Mouse (Mus musculus): ENCODE data around the gene Serac1. TPM values are rescaled to one million over a fixed set of nuclear protein-coding genes. Genes with fewer than 3 reads are reported as not detected.
A peak's percentile ranks its signal among the peaks of the same experiment; 100 is the strongest.

Gene Serac1
- polyA plus RNA-seq (2014; fragmentation: Nextera tagmentation; extraction: Ambion mirVana), result 6.2 and 7.2 TPM in 2 replicates

GRCm38 (mm10) chr17:6079287-6080122, at the start of gene Serac1, which contains the start of gene Gtf2h5:
Gene Serac1, minus strand, starts transcription at chr17:6079741.
Gene Gtf2h5, plus strand, starts transcription at chr17:6079786.
- ATAC-seq (replicated peaks; ENCODE audit: insufficient number of reproducible peaks, low FRiP score, low TSS enrichment, low read depth) (peak; percentile 98), DNase-seq (ENCODE audit: low spot score) (peak; percentile 98)
- Histone ChIP-seq H3K27ac (replicated peaks; ENCODE audit: low read depth, low read length) (peak within 1 kb of the TSS; percentile 83), H3K4me2 (ENCODE audit: low read depth, low read length) (peak within 1 kb of the TSS; percentile 75), H3K4me1 (ENCODE audit: control insufficient read depth, insufficient read depth, low read length) (peaks cover 2% of the 10 kb centered on the region; the same call in 1 of the 2 replicates), H3K27me3 (ENCODE audit: control insufficient read depth, insufficient read depth, low read length) (no peaks in the 10 kb centered on the region), H3K4me3 (ENCODE audit: low read depth, low read length) (peak within 1 kb of the TSS; percentile 84), H3K9ac (replicated peaks; ENCODE audit: low read length) (peak within 1 kb of the TSS; percentile 84), H3K9me3 (replicated peaks; ENCODE audit: control insufficient read depth, low read length) (no peaks in the 10 kb centered on the region), H3K36me3 (replicated peaks; ENCODE audit: control insufficient read depth, insufficient read depth, low read depth, low read length) (no peaks in the 10 kb centered on the region)
- WGBS, result under 1% methylated on average over 70 of the region's 70 CpGs

- Histone ChIP-seq H3K4me2 (ENCODE audit: low read depth, low read length) (no peak overlapping the region), H3K27ac (replicated peaks; ENCODE audit: low read depth, low read length) (no peak overlapping the region), H3K9ac (replicated peaks; ENCODE audit: low read length) (no peak overlapping the region), H3K4me3 (ENCODE audit: low read depth, low read length) (no peak overlapping the region), H3K27me3 (ENCODE audit: control insufficient read depth, insufficient read depth, low read length) (no peaks in the 10 kb centered on the region), H3K4me1 (ENCODE audit: control insufficient read depth, insufficient read depth, low read length) (no peaks in the 10 kb centered on the region), H3K36me3 (replicated peaks; ENCODE audit: control insufficient read depth, insufficient read depth, low read depth, low read length) (no peaks in the 10 kb centered on the region; the same call in 1 of the 2 replicates), H3K9me3 (replicated peaks; ENCODE audit: control insufficient read depth, low read length) (no peaks in the 10 kb centered on the region)
- WGBS, result 49% methylated on average over 3 of the region's 3 CpGs
- peak; percentile 26 for DNase-seq (ENCODE audit: low spot score)
- ATAC-seq (replicated peaks; ENCODE audit: insufficient number of reproducible peaks, low FRiP score, low TSS enrichment, low read depth), result no peak
These were observed 48.5 kb upstream of the Serac1 start for GRCm38 (mm10) chr17:6128039-6128438.

- H3K9ac ChIP-seq (replicated peaks; ENCODE audit: low read length), result no peak overlapping the region
- no peaks in the 10 kb centered on the region for H3K9me3 ChIP-seq (replicated peaks; ENCODE audit: control insufficient read depth, low read length)
- peaks cover 6% of the 10 kb centered on the region for H3K36me3 ChIP-seq (replicated peaks; ENCODE audit: control insufficient read depth, insufficient read depth, low read depth, low read length)
- 91% methylated on average over 3 of the region's 3 CpGs for WGBS
- ATAC-seq (replicated peaks; ENCODE audit: insufficient number of reproducible peaks, low FRiP score, low TSS enrichment, low read depth) (no peak), DNase-seq (ENCODE audit: low spot score) (no peak)
- H3K4me1 ChIP-seq (ENCODE audit: control insufficient read depth, insufficient read depth, low read length), result no peaks in the 10 kb centered on the region
- no peaks in the 10 kb centered on the region for H3K27me3 ChIP-seq (ENCODE audit: control insufficient read depth, insufficient read depth, low read length)
- H3K4me2 ChIP-seq (ENCODE audit: low read depth, low read length), result no peak overlapping the region
- H3K4me3 ChIP-seq (ENCODE audit: low read depth, low read length), result no peak overlapping the region
- no peak overlapping the region for H3K27ac ChIP-seq (replicated peaks; ENCODE audit: low read depth, low read length)
These were observed 45.9 kb upstream of the Serac1 start for GRCm38 (mm10) chr17:6125441-6125840.

GRCm38 (mm10) chr17:6123776-6124175, 44.2 kb upstream of the Serac1 start:
- no peaks in the 10 kb centered on the region for H3K27me3 ChIP-seq (ENCODE audit: control insufficient read depth, insufficient read depth, low read length)
- WGBS, result 76% methylated on average over 4 of the region's 4 CpGs
- ATAC-seq (replicated peaks; ENCODE audit: insufficient number of reproducible peaks, low FRiP score, low TSS enrichment, low read depth) (no peak; the same call in 1 of the 2 replicates), DNase-seq (ENCODE audit: low spot score) (no peak)
- no peaks in the 10 kb centered on the region for H3K4me1 ChIP-seq (ENCODE audit: control insufficient read depth, insufficient read depth, low read length)
- peaks cover 6% of the 10 kb centered on the region for H3K36me3 ChIP-seq (replicated peaks; ENCODE audit: control insufficient read depth, insufficient read depth, low read depth, low read length)
- H3K27ac ChIP-seq (replicated peaks; ENCODE audit: low read depth, low read length), result no peak overlapping the region
- H3K9me3 ChIP-seq (replicated peaks; ENCODE audit: control insufficient read depth, low read length), result no peaks in the 10 kb centered on the region
- no peak overlapping the region for H3K9ac ChIP-seq (replicated peaks; ENCODE audit: low read length)
- no peak overlapping the region for H3K4me2 ChIP-seq (ENCODE audit: low read depth, low read length)
- no peak overlapping the region for H3K4me3 ChIP-seq (ENCODE audit: low read depth, low read length)

- no peak overlapping the region for H3K9ac ChIP-seq (replicated peaks; ENCODE audit: low read length)
- no peaks in the 10 kb centered on the region for H3K9me3 ChIP-seq (replicated peaks; ENCODE audit: control insufficient read depth, low read length)
- 92% methylated on average over 4 of the region's 4 CpGs for WGBS
- H3K27me3 ChIP-seq (ENCODE audit: control insufficient read depth, insufficient read depth, low read length), result no peaks in the 10 kb centered on the region
- H3K4me2 ChIP-seq (ENCODE audit: low read depth, low read length), result no peak overlapping the region
- H3K4me1 ChIP-seq (ENCODE audit: control insufficient read depth, insufficient read depth, low read length), result no peaks in the 10 kb centered on the region
- DNase-seq (ENCODE audit: low spot score), result no peak
- no peak overlapping the region for H3K27ac ChIP-seq (replicated peaks; ENCODE audit: low read depth, low read length)
- H3K36me3 ChIP-seq (replicated peaks; ENCODE audit: control insufficient read depth, insufficient read depth, low read depth, low read length), result peaks cover 6% of the 10 kb centered on the region
- ATAC-seq (replicated peaks; ENCODE audit: insufficient number of reproducible peaks, low FRiP score, low TSS enrichment, low read depth), result no peak
- no peak overlapping the region for H3K4me3 ChIP-seq (ENCODE audit: low read depth, low read length)
These were observed 39.3 kb upstream of the Serac1 start for GRCm38 (mm10) chr17:6118861-6119260.

GRCm38 (mm10) chr17:6117917-6118316, 38.4 kb upstream of the Serac1 start:
- Histone ChIP-seq H3K9me3 (replicated peaks; ENCODE audit: control insufficient read depth, low read length) (no peaks in the 10 kb centered on the region), H3K36me3 (replicated peaks; ENCODE audit: control insufficient read depth, insufficient read depth, low read depth, low read length) (peaks cover 6% of the 10 kb centered on the region)
- 80% methylated on average over 3 of the region's 3 CpGs for WGBS

GRCm38 (mm10) chr17:6117148-6117725, 37.7 kb upstream of the Serac1 start:
- Histone ChIP-seq H3K27ac (replicated peaks; ENCODE audit: low read depth, low read length) (no peak overlapping the region), H3K4me3 (ENCODE audit: low read depth, low read length) (no peak overlapping the region), H3K9me3 (replicated peaks; ENCODE audit: control insufficient read depth, low read length) (no peaks in the 10 kb centered on the region), H3K4me1 (ENCODE audit: control insufficient read depth, insufficient read depth, low read length) (no peaks in the 10 kb centered on the region), H3K4me2 (ENCODE audit: low read depth, low read length) (no peak overlapping the region), H3K27me3 (ENCODE audit: control insufficient read depth, insufficient read depth, low read length) (no peaks in the 10 kb centered on the region), H3K36me3 (replicated peaks; ENCODE audit: control insufficient read depth, insufficient read depth, low read depth, low read length) (peaks cover 1% of the 10 kb centered on the region; the same call in 1 of the 2 replicates), H3K9ac (replicated peaks; ENCODE audit: low read length) (no peak overlapping the region)
- no peak for ATAC-seq (replicated peaks; ENCODE audit: insufficient number of reproducible peaks, low FRiP score, low TSS enrichment, low read depth)
- DNase-seq (ENCODE audit: low spot score), result no peak
- WGBS, result 78% methylated on average over 4 of the region's 4 CpGs

More at GRCm38 (mm10) chr17:6117917-6118316, 38.4 kb upstream of the Serac1 start:
- Histone ChIP-seq H3K4me3 (ENCODE audit: low read depth, low read length) (no peak overlapping the region), H3K4me1 (ENCODE audit: control insufficient read depth, insufficient read depth, low read length) (no peaks in the 10 kb centered on the region), H3K4me2 (ENCODE audit: low read depth, low read length) (no peak overlapping the region), H3K27me3 (ENCODE audit: control insufficient read depth, insufficient read depth, low read length) (no peaks in the 10 kb centered on the region), H3K27ac (replicated peaks; ENCODE audit: low read depth, low read length) (no peak overlapping the region), H3K9ac (replicated peaks; ENCODE audit: low read length) (no peak overlapping the region)
- ATAC-seq (replicated peaks; ENCODE audit: insufficient number of reproducible peaks, low FRiP score, low TSS enrichment, low read depth), result no peak
- DNase-seq (ENCODE audit: low spot score), result no peak

GRCm38 (mm10) chr17:6115085-6115484, 35.5 kb upstream of the Serac1 start:
- H3K9me3 ChIP-seq (replicated peaks; ENCODE audit: control insufficient read depth, low read length), result no peaks in the 10 kb centered on the region
- H3K36me3 ChIP-seq (replicated peaks; ENCODE audit: control insufficient read depth, insufficient read depth, low read depth, low read length), result no peaks in the 10 kb centered on the region; the same call in 1 of the 2 replicates
- no peak overlapping the region for H3K4me2 ChIP-seq (ENCODE audit: low read depth, low read length)
- no peak for DNase-seq (ENCODE audit: low spot score)
- H3K9ac ChIP-seq (replicated peaks; ENCODE audit: low read length), result no peak overlapping the region
- no peak overlapping the region for H3K27ac ChIP-seq (replicated peaks; ENCODE audit: low read depth, low read length)
- H3K27me3 ChIP-seq (ENCODE audit: control insufficient read depth, insufficient read depth, low read length), result no peaks in the 10 kb centered on the region
- 95% methylated on average over 9 of the region's 9 CpGs for WGBS
- H3K4me3 ChIP-seq (ENCODE audit: low read depth, low read length), result no peak overlapping the region
- ATAC-seq (replicated peaks; ENCODE audit: insufficient number of reproducible peaks, low FRiP score, low TSS enrichment, low read depth), result no peak
- H3K4me1 ChIP-seq (ENCODE audit: control insufficient read depth, insufficient read depth, low read length), result no peaks in the 10 kb centered on the region

Data from embryonic facial prominence, embryonic 11.5 days (tissue).